Mouse (Mus musculus) intestine, embryonic 15.5 days (tissue): ENCODE measurements around the gene Pdk1. TPM values are rescaled to one million over a fixed set of nuclear protein-coding genes. Genes with fewer than 3 reads are reported as not detected.
A peak's percentile ranks its signal among the peaks of the same experiment; 100 is the strongest.
"Not testable (repeated sequence)": the region's sequence is repeated elsewhere in the genome, so short reads cannot be mapped to it uniquely, and the experiment has no call there.

Experiments used
- ATAC-seq: fragments of 200-750 bp; cut with Nextera tagmentation; 2 replicates; pipeline ENCODE4 v1.8.0; 2017; ENCODE audit warnings: moderate TSS enrichment, moderate library complexity
- H3K27ac ChIP-seq: fragments of 300-500 bp; sonication (generic); 2 replicates; pipeline ENCODE4 v1.5.1; 2015; ENCODE audit warnings: mild to moderate bottlenecking, inconsistent platforms
- H3K27me3 ChIP-seq: fragments of 300-500 bp; sonication (generic); replicated peaks from 2 replicates; pipeline ENCODE4 v1.6.1; 2015; ENCODE audit warnings: inconsistent platforms
- H3K36me3 ChIP-seq: fragments of 300-500 bp; sonication (generic); 2 replicates; pipeline ENCODE4 v1.6.1; 2015; ENCODE audit warnings: inconsistent platforms
- H3K4me1 ChIP-seq: fragments of 300-500 bp; sonication (generic); replicated peaks from 2 replicates; pipeline ENCODE4 v1.6.1; 2015; ENCODE audit warnings: inconsistent platforms
- H3K4me2 ChIP-seq: fragments of 300-500 bp; sonication (generic); replicated peaks from 2 replicates; pipeline ENCODE4 v1.6.1; 2015; ENCODE audit warnings: mild to moderate bottlenecking, inconsistent platforms
- H3K4me3 ChIP-seq: fragments of 300-500 bp; sonication (generic); replicated peaks from 2 replicates; pipeline ENCODE4 v1.5.1; 2015; ENCODE audit warnings: inconsistent platforms
- H3K9ac ChIP-seq: fragments of 300-500 bp; sonication (generic); 2 replicates; pipeline ENCODE4 v1.6.1; 2015; ENCODE audit warnings: inconsistent platforms
- H3K9me3 ChIP-seq: fragments of 300-500 bp; sonication (generic); 2 replicates; pipeline ENCODE4 v1.6.1; 2016; ENCODE audit warnings: inconsistent platforms
- WGBS: fragments of 180-500 bp; shearing (Covaris S2); methylation state at CpG from one replicate; pipeline ENCODE4 v1.1.7; 2015; 5-methylcytosine and 5-hydroxymethylcytosine counted together
- polyA plus RNA-seq: library from polyadenylated mRNA; unstranded; fragments of >200 nt; fragmentation: Nextera tagmentation; extraction: Ambion mirVana; gene quantifications from 2 replicates; pipeline ENCODE4 v1.2.1, GENCODE M21; 2015

The Pdk1 gene
- polyA plus RNA-seq, 1 experiment from 2014 or later: 78.3 TPM

GRCm38 (mm10) chr2:71905154-71905553 lies 32.1 kb downstream of the Pdk1 start:
- H3K4me1 ChIP-seq: no peaks in the 10 kb centered on the region
- WGBS: 88% methylated on average over 7 of the region's 7 CpGs
- no peak overlapping the region for H3K9ac ChIP-seq

GRCm38 (mm10) chr2:71906356-71906755 lies 33.3 kb downstream of the Pdk1 start:
- H3K27ac ChIP-seq, H3K9me3 ChIP-seq, H3K9ac ChIP-seq, H3K4me3 ChIP-seq, H3K4me1 ChIP-seq, H3K27me3 ChIP-seq, H3K36me3 ChIP-seq, H3K4me2 ChIP-seq, ATAC-seq: not testable (repeated sequence)
- 92% methylated on average over 8 of the region's 8 CpGs for WGBS

More at GRCm38 (mm10) chr2:71905154-71905553, 32.1 kb downstream of the Pdk1 start:
- Histone ChIP-seq H3K9me3 (no peaks in the 10 kb centered on the region), H3K4me2 (no peak overlapping the region), H3K27me3 (no peaks in the 10 kb centered on the region), H3K27ac (no peak overlapping the region), H3K4me3 (no peak overlapping the region), H3K36me3 (peaks cover 3% of the 10 kb centered on the region; the same call in 1 of the 2 replicates)
- ATAC-seq: no peak

- Histone ChIP-seq H3K9me3 (no peaks in the 10 kb centered on the region), H3K4me1 (no peaks in the 10 kb centered on the region), H3K27ac (no peak overlapping the region), H3K4me3 (no peak overlapping the region), H3K4me2 (no peak overlapping the region), H3K27me3 (no peaks in the 10 kb centered on the region), H3K36me3 (no peaks in the 10 kb centered on the region), H3K9ac (no peak overlapping the region)
- 75% methylated on average over 10 of the region's 10 CpGs for WGBS
- no peak for ATAC-seq
These were observed 40.9 kb downstream of the Pdk1 start for GRCm38 (mm10) chr2:71913911-71914310.

- 36% methylated on average over 11 of the region's 11 CpGs for WGBS
- H3K4me2 ChIP-seq: no peak overlapping the region
- no peaks in the 10 kb centered on the region for H3K9me3 ChIP-seq
- no peak overlapping the region for H3K9ac ChIP-seq
- no peaks in the 10 kb centered on the region for H3K4me1 ChIP-seq
- H3K27me3 ChIP-seq: no peaks in the 10 kb centered on the region
- no peak overlapping the region for H3K27ac ChIP-seq
- 0 out of 2 replicates have a peak, but pooled peaks have one; percentile 34 for ATAC-seq
- H3K36me3 ChIP-seq: no peaks in the 10 kb centered on the region
- H3K4me3 ChIP-seq: no peak overlapping the region
These were observed 46.2 kb downstream of the Pdk1 start for GRCm38 (mm10) chr2:71919227-71919647.

GRCm38 (mm10) chr2:71924931-71925330 lies 51.9 kb downstream of the Pdk1 start:
- not testable (repeated sequence) for H3K27me3 ChIP-seq, H3K9me3 ChIP-seq, H3K9ac ChIP-seq, H3K4me3 ChIP-seq, ATAC-seq, H3K4me2 ChIP-seq, H3K27ac ChIP-seq, H3K4me1 ChIP-seq, H3K36me3 ChIP-seq
- 100% methylated on average over 2 of the region's 2 CpGs for WGBS

- Histone ChIP-seq H3K9ac (no peak overlapping the region), H3K27me3 (no peaks in the 10 kb centered on the region), H3K4me2 (no peak overlapping the region), H3K4me3 (no peak overlapping the region), H3K36me3 (no peaks in the 10 kb centered on the region), H3K27ac (no peak overlapping the region), H3K9me3 (no peaks in the 10 kb centered on the region), H3K4me1 (no peaks in the 10 kb centered on the region)
- 85% methylated on average over 8 of the region's 8 CpGs for WGBS
- ATAC-seq: no peak
These were observed 61.0 kb downstream of the Pdk1 start for GRCm38 (mm10) chr2:71934046-71934445.

GRCm38 (mm10) chr2:71936711-71937110 lies 63.7 kb downstream of the Pdk1 start:
- no peak overlapping the region for H3K4me3 ChIP-seq
- 89% methylated on average over 1 of the region's 1 CpGs for WGBS
- H3K9ac ChIP-seq: no peak overlapping the region
- no peaks in the 10 kb centered on the region for H3K4me1 ChIP-seq
- no peak overlapping the region for H3K27ac ChIP-seq
- H3K27me3 ChIP-seq: no peaks in the 10 kb centered on the region
- no peak overlapping the region for H3K4me2 ChIP-seq
- no peak for ATAC-seq
- H3K9me3 ChIP-seq: no peaks in the 10 kb centered on the region
- no peaks in the 10 kb centered on the region for H3K36me3 ChIP-seq

- H3K4me1 ChIP-seq: no peaks in the 10 kb centered on the region
- no peak overlapping the region for H3K9ac ChIP-seq
- no peak overlapping the region for H3K4me2 ChIP-seq
- no peaks in the 10 kb centered on the region for H3K9me3 ChIP-seq
- no peak overlapping the region for H3K4me3 ChIP-seq
- WGBS: 83% methylated on average over 3 of the region's 3 CpGs
- no peak for ATAC-seq
- H3K27me3 ChIP-seq: no peaks in the 10 kb centered on the region
- H3K36me3 ChIP-seq: no peaks in the 10 kb centered on the region
- H3K27ac ChIP-seq: no peak overlapping the region
These were observed 64.8 kb downstream of the Pdk1 start for GRCm38 (mm10) chr2:71937649-71938308.

- Histone ChIP-seq H3K4me1 (no peaks in the 10 kb centered on the region), H3K27ac (no peak overlapping the region), H3K9me3 (no peaks in the 10 kb centered on the region), H3K9ac (no peak overlapping the region), H3K27me3 (no peaks in the 10 kb centered on the region), H3K36me3 (no peaks in the 10 kb centered on the region), H3K4me2 (no peak overlapping the region), H3K4me3 (no peak overlapping the region)
- no peak for ATAC-seq
- 42% methylated on average over 6 of the region's 6 CpGs for WGBS
These were observed 65.8 kb downstream of the Pdk1 start for GRCm38 (mm10) chr2:71938716-71939393.

GRCm38 (mm10) chr2:71941005-71941720 lies 68.1 kb downstream of the Pdk1 start:
- Histone ChIP-seq H3K4me2 (no peak overlapping the region), H3K4me3 (no peak overlapping the region), H3K27me3 (no peaks in the 10 kb centered on the region), H3K27ac (no peak overlapping the region), H3K4me1 (no peaks in the 10 kb centered on the region), H3K9ac (no peak overlapping the region), H3K9me3 (no peaks in the 10 kb centered on the region), H3K36me3 (no peaks in the 10 kb centered on the region)
- no peak for ATAC-seq
- 93% methylated on average over 3 of the region's 3 CpGs for WGBS

GRCm38 (mm10) chr2:71941721-71942087 lies 68.7 kb downstream of the Pdk1 start:
- Histone ChIP-seq H3K4me3 (no peak overlapping the region), H3K36me3 (no peaks in the 10 kb centered on the region), H3K27me3 (no peaks in the 10 kb centered on the region), H3K9ac (no peak overlapping the region), H3K9me3 (no peaks in the 10 kb centered on the region), H3K27ac (no peak overlapping the region), H3K4me1 (no peaks in the 10 kb centered on the region), H3K4me2 (no peak overlapping the region)
- WGBS: 91% methylated on average over 5 of the region's 5 CpGs
- ATAC-seq: no peak

- WGBS: 80% methylated on average over 4 of the region's 4 CpGs
- Histone ChIP-seq H3K4me3 (no peak overlapping the region), H3K36me3 (no peaks in the 10 kb centered on the region), H3K4me2 (no peak overlapping the region), H3K9ac (no peak overlapping the region), H3K27me3 (no peaks in the 10 kb centered on the region), H3K9me3 (no peaks in the 10 kb centered on the region), H3K27ac (no peak overlapping the region), H3K4me1 (no peaks in the 10 kb centered on the region)
- ATAC-seq: no peak
These were observed 78.2 kb downstream of the Pdk1 start for GRCm38 (mm10) chr2:71951212-71951611.
